Mouse (Mus musculus) small intestine, adult 2 months (tissue): ENCODE measurements around the gene Btn2a2. TPM values are rescaled to one million over a fixed set of nuclear protein-coding genes. Genes with fewer than 3 reads are reported as not detected.

Experiments used
- H3K27ac ChIP-seq: fragments of 200-500 bp; 2 replicates; pipeline ENCODE4 v1.5.1; 2012; ENCODE audit warnings: low read depth, low read length, control low read depth, inconsistent platforms; ENCODE audit not compliant: insufficient read depth
- H3K27me3 ChIP-seq: fragments of 200-500 bp; 2 replicates; pipeline ENCODE4 v1.6.1; 2012; ENCODE audit warnings: mild to moderate bottlenecking, moderate library complexity, low read length, inconsistent platforms; ENCODE audit not compliant: control insufficient read depth, insufficient read depth
- H3K36me3 ChIP-seq: fragments of 200-500 bp; 2 replicates; pipeline ENCODE4 v1.6.1; 2012; ENCODE audit warnings: mild to moderate bottlenecking, low read length, control low read depth, inconsistent platforms; ENCODE audit not compliant: control insufficient read depth, insufficient read depth
- H3K4me1 ChIP-seq: fragments of 200-500 bp; 2 replicates; pipeline ENCODE4 v1.6.1; 2012; ENCODE audit warnings: low read length, inconsistent platforms, mixed read lengths; ENCODE audit not compliant: control insufficient read depth, insufficient read depth, insufficient read length
- H3K4me3 ChIP-seq: fragments of 200-500 bp; 2 replicates; pipeline ENCODE4 v1.5.1; 2012; ENCODE audit warnings: low read depth, mild to moderate bottlenecking, control low read depth, inconsistent platforms, low read length, moderate library complexity
- CTCF ChIP-seq: fragments of 200-500 bp; IDR thresholded peaks from 2 replicates; pipeline ENCODE4 v1.5.1; 2012; ENCODE audit warnings: low read depth, mild to moderate bottlenecking, control low read depth, inconsistent platforms, low read length, moderate library complexity, mixed read lengths; ENCODE audit not compliant: insufficient replicate concordance, insufficient read length; ENCODE audit errors: extremely low read depth
- POLR2A ChIP-seq: fragments of 200-500 bp; IDR thresholded peaks from 2 replicates; pipeline ENCODE4 v1.6.1; 2012; ENCODE audit warnings: low read depth, mild to moderate bottlenecking, control low read depth, inconsistent platforms, low read length, moderate library complexity
- WGBS: fragments of 180-500 bp; shearing (Covaris S2); methylation state at CpG from one replicate; pipeline ENCODE4 v1.1.7; 2018; 5-methylcytosine and 5-hydroxymethylcytosine counted together
- polyA plus RNA-seq: library from polyadenylated mRNA; depleted of rRNA; stranded (reverse); fragments of >200 nt; gene quantifications from 2 replicates; pipeline ENCODE4 v1.2.3, GENCODE M21; 2012

The Btn2a2 gene
- polyA plus RNA-seq, 1 experiment, result not detected

DNA sequence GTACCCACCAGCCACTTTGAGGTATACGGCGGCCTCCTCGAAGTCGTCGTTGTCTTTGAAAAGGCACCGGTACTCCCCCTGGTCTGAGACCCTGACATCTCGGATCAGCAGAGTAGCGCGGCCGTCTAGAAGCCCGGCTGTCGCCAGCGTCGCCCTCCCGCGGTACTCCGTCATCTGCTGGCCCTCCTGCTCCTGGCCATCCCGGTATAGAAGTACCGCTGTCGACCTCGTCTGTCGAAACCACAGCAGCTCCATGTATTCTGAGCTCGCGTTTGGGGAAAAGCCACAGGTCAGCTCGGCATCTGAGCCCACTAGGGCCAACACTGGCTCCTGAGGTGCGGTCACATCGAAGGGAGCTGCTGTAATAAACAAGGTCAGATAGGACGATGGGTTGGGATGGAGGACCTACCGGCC, 24.4 kb downstream of the Btn2a2 start:
- WGBS, result under 1% methylated on average over 29 of the region's 29 CpGs

DNA sequence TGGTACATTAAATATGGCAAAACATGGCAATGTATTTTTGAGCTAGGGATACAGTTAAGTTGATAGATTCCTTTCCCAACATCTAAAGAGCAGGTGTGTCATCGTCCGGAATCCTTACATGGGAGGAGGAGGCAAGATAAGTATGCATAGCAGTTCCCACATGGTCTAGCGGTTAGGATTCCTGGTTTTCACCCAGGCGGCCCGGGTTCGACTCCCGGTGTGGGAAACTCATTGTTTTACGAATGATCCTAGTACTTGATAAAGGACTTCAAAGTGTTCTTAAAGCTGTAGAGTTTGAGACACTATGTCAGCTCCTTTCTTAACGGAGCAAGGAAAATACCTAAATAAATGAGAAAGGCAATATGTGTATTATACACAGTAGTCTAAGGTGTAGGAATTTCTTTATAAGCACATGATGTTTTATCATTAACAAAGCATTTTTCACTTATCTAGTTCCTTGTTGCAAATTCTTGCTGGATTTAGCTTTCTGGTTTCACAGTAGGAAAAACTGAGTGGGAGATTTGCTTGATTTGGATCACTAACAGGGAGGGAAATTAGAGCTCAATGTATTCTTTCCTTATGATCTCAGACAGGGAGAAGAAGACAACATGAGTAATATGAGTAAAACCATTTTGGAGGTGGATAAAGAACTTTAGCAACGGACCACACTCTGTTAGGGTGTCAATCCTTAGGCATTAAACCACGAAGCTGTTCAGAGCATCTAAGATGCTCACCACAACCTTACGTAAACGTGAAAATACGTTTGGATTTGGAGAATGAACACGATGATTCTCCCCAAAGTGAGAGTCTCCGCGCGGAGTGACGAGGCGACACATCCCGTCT, 25.1 kb downstream of the Btn2a2 start:
- 1% methylated on average over 21 of the region's 21 CpGs for WGBS
- TF ChIP-seq POLR2A, result no peak
- no peak for TF ChIP-seq CTCF

More for the DNA sequence above, 24.4 kb downstream of the Btn2a2 start:
- H3K27me3 ChIP-seq, result no peaks in the 10 kb centered on the region
- H3K36me3 ChIP-seq, result no peaks in the 10 kb centered on the region
- no peak overlapping the region for H3K27ac ChIP-seq
- peaks cover 7% of the 10 kb centered on the region; the same call in 1 of the 2 replicates for H3K4me1 ChIP-seq
- H3K4me3 ChIP-seq, result peak overlapping the region; percentile 69
- TF ChIP-seq CTCF (no peak), POLR2A (no peak)

DNA sequence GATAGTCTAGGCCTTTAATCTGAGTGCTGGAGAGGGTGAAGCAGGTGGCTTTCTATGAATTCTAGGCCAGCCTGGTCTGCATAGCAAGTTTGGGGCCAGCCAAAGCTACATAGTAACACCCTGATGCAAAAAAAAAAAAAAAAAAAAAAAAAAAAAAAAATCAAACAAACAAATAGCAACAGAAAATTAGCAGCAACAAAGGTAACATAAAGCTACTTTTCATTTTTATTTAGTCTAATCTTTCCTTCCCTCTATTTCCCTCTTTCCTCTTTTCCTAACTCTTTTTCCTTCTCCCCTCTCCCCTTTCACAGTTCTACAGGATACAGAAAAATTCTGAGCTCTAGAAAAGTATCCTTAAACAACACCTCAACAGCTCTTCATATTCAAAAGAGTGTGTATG, 26.0 kb downstream of the Btn2a2 start:
- H3K27ac ChIP-seq, result no peak overlapping the region
- H3K27me3 ChIP-seq, result no peaks in the 10 kb centered on the region
- TF ChIP-seq CTCF (no peak), POLR2A (no peak)
- no peak overlapping the region for H3K4me3 ChIP-seq
- no peaks in the 10 kb centered on the region for H3K36me3 ChIP-seq
- peaks cover 7% of the 10 kb centered on the region; the same call in 1 of the 2 replicates for H3K4me1 ChIP-seq

More for the DNA sequence above, 25.1 kb downstream of the Btn2a2 start:
- H3K36me3 ChIP-seq, result no peaks in the 10 kb centered on the region
- H3K27me3 ChIP-seq, result no peaks in the 10 kb centered on the region
- H3K4me3 ChIP-seq, result peak overlapping the region; percentile 69
- no peak overlapping the region for H3K27ac ChIP-seq
- peaks cover 7% of the 10 kb centered on the region; the same call in 1 of the 2 replicates for H3K4me1 ChIP-seq

DNA sequence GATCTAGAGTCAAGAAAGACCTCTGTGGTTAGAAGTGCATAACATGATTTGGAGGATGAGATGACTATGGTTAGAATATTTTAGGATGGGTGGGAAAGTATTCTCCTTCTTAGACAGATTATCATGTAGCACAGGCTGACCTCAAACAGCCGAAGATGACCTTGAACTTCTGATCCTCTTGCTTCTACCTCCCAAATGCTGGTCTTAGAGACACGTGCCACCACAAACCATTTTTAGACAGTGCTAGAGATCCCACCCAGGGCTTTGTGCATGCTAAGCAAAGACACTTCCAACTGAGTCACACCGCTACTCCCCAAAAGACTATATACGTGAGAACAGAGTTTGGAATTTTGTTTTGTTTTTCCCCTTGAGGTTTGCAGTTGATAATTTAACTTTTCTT, 26.6 kb downstream of the Btn2a2 start:
- Histone ChIP-seq H3K4me3 (no peak overlapping the region), H3K27me3 (no peaks in the 10 kb centered on the region), H3K4me1 (peaks cover 7% of the 10 kb centered on the region; the same call in 1 of the 2 replicates), H3K27ac (no peak overlapping the region), H3K36me3 (no peaks in the 10 kb centered on the region)
- TF ChIP-seq CTCF (no peak), POLR2A (no peak)
- WGBS, result 88% methylated on average over 4 of the region's 4 CpGs

DNA sequence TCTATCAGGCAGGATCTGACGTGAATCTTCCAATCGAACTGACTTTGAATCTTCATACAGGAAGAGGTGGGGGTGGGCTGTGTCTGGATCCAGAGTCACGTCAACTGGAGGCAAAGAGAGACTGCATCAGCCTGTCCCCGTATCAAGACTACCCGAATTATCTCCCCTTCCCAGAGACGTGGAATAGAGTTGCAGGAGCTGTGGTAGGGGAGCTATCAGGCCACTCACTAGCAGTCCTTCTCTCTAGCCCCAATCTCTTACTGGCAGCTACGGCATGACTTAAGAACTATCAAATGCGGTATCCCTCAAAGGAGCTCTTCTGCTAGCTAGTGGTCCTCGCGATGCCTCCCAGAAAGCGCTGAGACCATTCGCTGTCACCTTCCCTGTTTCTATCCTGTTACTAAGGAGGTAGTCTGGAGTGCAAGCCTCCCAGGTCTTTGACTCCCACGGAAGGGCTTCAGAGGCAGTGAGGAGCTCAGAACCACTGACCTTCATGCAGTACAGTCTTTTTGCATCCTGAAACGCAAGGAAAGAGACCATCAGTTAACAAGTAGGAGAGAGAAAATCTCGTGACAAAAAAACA, 29.3 kb downstream of the Btn2a2 start:
- no peaks in the 10 kb centered on the region for H3K27me3 ChIP-seq
- WGBS, result 71% methylated on average over 15 of the region's 15 CpGs
- no peak overlapping the region for H3K4me3 ChIP-seq
- H3K27ac ChIP-seq, result no peak overlapping the region
- TF ChIP-seq CTCF, result no peak
- no peak for TF ChIP-seq POLR2A
- H3K4me1 ChIP-seq, result peaks cover 3% of the 10 kb centered on the region; the same call in 1 of the 2 replicates
- no peaks in the 10 kb centered on the region for H3K36me3 ChIP-seq

DNA sequence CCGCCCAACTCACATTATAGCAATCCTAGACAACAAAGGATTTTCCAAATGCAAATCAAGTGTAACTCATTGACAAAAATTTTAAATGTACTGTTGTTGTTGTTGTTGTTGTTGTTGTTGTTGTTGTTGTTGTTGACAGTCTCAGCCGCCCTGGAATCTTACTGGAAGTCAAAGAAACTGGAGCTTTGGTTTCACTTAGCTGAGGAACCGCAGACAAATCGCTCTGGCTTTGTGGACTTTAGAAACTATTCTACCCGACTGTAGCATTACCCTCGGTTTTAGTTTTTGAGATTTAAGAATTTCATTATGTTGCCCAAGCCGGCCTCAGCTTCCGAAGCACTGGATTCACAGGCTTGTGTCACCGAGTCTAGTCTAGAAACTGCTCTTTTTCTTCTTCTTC, 34.7 kb downstream of the Btn2a2 start:
- WGBS, result under 1% methylated on average over 9 of the region's 9 CpGs
- Histone ChIP-seq H3K4me1 (no peaks in the 10 kb centered on the region), H3K27ac (peak overlapping the region; percentile 79), H3K27me3 (no peaks in the 10 kb centered on the region), H3K4me3 (peak overlapping the region; percentile 100), H3K36me3 (no peaks in the 10 kb centered on the region)
- TF ChIP-seq CTCF (no peak), POLR2A (no peak)

DNA sequence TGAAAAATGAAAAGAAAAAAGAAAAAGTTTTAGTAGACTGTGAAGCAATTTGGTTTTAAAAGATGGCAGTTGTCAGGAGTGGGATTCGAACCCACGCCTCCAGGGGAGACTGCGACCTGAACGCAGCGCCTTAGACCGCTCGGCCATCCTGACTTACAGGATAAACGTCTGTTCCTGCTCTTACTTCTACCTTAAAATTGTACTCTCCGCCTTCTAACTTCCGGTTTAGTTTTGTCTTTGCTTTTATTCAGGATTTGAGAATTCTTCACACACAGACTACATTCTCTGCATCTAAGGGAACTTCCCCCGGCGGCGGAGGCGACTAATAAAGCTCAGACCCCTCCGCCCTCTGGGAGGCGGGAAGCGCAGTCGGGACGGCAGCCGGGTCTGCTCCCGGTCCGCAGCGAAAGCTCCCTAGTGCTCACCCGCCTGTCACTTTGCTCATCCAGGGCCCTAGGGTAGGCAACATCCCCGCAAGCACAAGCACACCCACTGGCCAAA, 35.2 kb downstream of the Btn2a2 start:
- Histone ChIP-seq H3K4me1 (no peaks in the 10 kb centered on the region), H3K27ac (peak overlapping the region; percentile 79), H3K36me3 (no peaks in the 10 kb centered on the region), H3K27me3 (no peaks in the 10 kb centered on the region), H3K4me3 (peak overlapping the region; percentile 100)
- WGBS, result under 1% methylated on average over 25 of the region's 25 CpGs
- no peak for TF ChIP-seq POLR2A
- no peak for TF ChIP-seq CTCF
